Mouse (Mus musculus) megakaryocyte-erythroid progenitor cell, adult 5 weeks (primary cell): ENCODE data around the gene Nptxr. TPM values are rescaled to one million over a fixed set of nuclear protein-coding genes. Genes with fewer than 3 reads are reported as not detected.

Source experiments
- polyA plus RNA-seq: library from polyadenylated mRNA; stranded (reverse); fragments of >175 nt; gene quantifications from 2 replicates; pipeline ENCODE4 v1.2.3, GENCODE M21; 2012

Nptxr gene
- polyA plus RNA-seq: 1.1 and 1.4 TPM in 2 replicates

DNA sequence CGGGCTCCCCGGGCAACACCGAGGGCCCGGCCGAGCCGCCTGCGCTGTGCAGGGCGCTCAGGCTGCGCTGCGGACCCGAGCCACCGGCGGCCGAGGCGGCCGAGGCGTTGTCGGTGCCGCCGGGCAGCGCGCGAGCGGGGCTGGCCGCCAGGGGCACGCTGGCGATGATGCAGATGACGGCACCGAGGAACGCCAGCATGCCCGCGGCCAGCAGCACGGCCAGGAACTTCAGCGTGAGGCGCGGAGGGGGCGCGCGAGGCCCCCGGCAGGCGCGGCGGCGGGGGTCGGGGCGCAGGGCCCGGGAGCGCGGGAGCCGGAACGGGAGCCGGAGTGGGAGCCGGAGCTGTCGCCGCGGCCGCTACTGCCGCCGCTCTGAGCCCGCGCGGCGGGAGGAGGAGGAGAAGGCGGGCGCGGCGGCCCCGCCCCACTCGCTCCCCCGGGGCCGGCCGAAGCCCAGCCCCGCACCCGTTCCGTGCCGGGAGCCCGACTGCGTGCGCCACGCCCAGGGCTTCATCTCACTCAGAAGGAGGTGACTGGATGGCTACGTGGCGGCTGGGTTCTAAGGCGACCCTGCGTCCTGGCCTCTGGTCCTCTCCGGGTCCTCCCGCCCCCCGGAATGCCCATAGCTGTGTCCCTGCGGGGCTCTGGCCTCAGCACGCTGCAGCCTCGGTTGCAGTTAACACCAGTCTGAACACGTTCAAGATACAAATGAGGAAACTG, at the start of gene Nptxr:
Gene Nptxr (minus strand): TSS at position 415 of the 720 bp plus-strand sequence.

GRCm38 (mm10) chr15:79834130-79834880, 29.7 kb upstream of the Nptxr start, which contains the start of the genes Npcd and Cbx6:
TSS of gene Npcd (minus strand) at chr15:79834237.
TSS of gene Cbx6 (minus strand) at chr15:79834688.

DNA sequence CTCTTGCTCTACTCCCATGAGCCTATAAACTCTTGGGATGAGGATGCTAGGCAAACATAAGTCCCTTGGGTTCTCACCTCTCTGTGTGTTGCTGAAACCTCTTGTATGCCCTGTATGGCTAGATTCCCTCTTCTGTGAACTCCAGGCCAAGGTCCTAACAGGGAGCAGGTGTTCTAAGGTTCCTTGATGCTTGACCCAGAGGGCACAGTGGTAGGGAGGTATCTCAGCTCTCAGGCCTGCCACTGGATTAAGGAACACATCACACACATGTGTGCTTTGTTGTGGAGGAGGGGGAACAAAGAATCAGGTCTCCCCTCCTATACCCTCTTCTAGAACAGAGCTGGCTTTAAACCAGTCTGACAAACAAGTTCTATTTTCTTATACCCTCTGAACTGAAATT, 26.8 kb downstream of the Nptxr start, which contains the start of gene Dnal4:
Gene Dnal4 (minus strand): TSS at position 101 of the 400 bp plus-strand sequence.

GRCm38 (mm10) chr15:79741921-79742705, 62.5 kb downstream of the Nptxr start, which contains the start of gene Sun2:
TSS of gene Sun2 (minus strand) at chr15:79742536.

Other genes starting within 250 kb of the Nptxr start
- gene Dmc1, start 199.7 kb downstream of the Nptxr start, polyA plus RNA-seq: 0.32 and 0.35 TPM in 2 replicates
- gene Fam227a, start 145.8 kb downstream of the Nptxr start, polyA plus RNA-seq: 0.09 and 0.74 TPM in 2 replicates
- gene Cby1, start 145.6 kb downstream of the Nptxr start, polyA plus RNA-seq: 86.1 and 92.5 TPM in 2 replicates
- gene Tomm22, start 133.9 kb downstream of the Nptxr start, polyA plus RNA-seq: 117 and 125 TPM in 2 replicates
- 18.6 and 18.7 TPM in 2 replicates for gene Josd1, start 116.8 kb downstream of the Nptxr start, polyA plus RNA-seq
- gene Gtpbp1, start 113.9 kb downstream of the Nptxr start, polyA plus RNA-seq: 103 and 127 TPM in 2 replicates
- gene Sun2, start 62.2 kb downstream of the Nptxr start, polyA plus RNA-seq: 376 and 440 TPM in 2 replicates
- 37.5 and 46.8 TPM in 2 replicates for gene Dnal4, start 26.9 kb downstream of the Nptxr start, polyA plus RNA-seq
- 0.50 and 0.81 TPM in 2 replicates for gene Npcd, start 29.5 kb upstream of the Nptxr start, polyA plus RNA-seq
- 50.6 and 54.9 TPM in 2 replicates for gene Cbx6, start 29.9 kb upstream of the Nptxr start, polyA plus RNA-seq
- 13.1 and 15.8 TPM in 2 replicates for gene Apobec3, start 86.9 kb upstream of the Nptxr start, polyA plus RNA-seq
- gene Cbx7, start 166.4 kb upstream of the Nptxr start, polyA plus RNA-seq: 12.5 and 16.8 TPM in 2 replicates
- 4.8 and 5.2 TPM in 2 replicates for gene Pdgfb, start 210.2 kb upstream of the Nptxr start, polyA plus RNA-seq